Mouse (Mus musculus) duodenum, adult 2 months (tissue): ENCODE data around the gene Hpdl. TPM values are rescaled to one million over a fixed set of nuclear protein-coding genes. Genes with fewer than 3 reads are reported as not detected.

Experiments
- polyA plus RNA-seq: library from polyadenylated mRNA; depleted of rRNA; stranded (reverse); fragments of >200 nt; gene quantifications from 2 replicates; pipeline ENCODE4 v1.2.3, GENCODE M21; 2012; ENCODE audit warnings: low replicate concordance; rRNA removed

The Hpdl gene
- polyA plus RNA-seq: 7.3 and 8.6 TPM in 2 replicates

DNA sequence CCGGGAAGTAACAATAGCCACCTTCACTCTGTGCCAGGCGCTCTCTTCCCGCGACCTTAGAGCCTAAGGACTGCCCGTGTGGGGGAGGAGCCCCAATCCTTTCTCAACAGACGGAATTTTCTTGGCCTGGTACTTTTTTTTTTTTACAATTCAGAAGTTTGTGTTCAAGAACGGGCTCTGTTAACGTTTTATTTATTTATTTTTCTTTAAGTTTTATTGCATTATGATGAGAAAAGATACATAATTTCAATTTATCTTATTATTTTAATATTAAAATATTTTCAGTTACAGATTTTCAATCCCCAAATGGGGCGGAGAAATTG lies at the start of gene Hpdl:
TSS of gene Hpdl (minus strand) at position 14 of the 323 bp plus-strand sequence.

DNA sequence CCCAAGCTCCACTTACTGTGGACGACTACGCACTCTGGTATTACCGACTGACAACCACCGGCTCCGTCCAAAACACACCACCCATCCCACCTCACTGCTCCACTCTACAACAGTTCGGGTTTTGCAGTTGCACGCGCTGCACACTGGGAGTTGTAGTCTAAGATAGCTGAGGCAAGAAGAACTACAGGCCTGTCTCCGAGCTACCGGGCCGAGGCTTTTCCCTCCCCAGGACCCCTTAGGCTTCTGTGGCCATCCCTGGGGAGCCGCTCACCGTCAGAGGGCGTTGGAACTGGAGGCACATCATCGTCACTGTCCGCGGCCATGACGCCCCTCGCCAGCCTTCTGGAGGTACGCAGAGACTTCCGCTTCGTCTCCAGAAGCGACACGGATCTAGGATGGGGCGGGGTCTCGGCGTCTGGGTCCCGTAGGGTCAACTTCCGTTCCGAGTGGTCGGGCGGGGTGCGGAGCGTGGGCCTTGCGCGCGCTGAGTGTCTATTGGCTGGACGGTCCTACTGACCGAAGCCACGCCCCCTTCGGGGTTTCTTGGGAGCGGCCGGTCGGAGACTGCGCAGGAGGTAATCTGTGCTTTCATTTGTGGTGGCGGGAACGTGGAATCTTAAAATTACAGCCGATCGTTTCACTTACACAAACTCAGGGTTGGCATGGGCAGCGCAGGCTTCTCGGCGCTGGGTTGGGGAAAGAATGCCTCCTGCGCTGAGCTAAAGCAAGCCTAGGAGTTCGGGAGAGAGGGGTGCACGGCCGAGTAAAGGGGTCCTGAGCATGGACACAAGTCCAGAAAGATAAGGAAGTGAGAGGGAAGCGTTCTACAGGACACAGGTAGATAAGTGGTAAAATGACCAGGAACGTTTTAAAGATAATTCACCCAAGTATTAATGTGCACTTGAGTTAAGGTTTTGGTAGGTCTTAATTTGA lies 14.0 kb downstream of the Hpdl start, which contains the start of the genes Toe1 and Mutyh:
TSS of gene Toe1 (minus strand) at position 444 of the 933 bp plus-strand sequence.
TSS of gene Mutyh (plus strand) at position 527 of the 933 bp plus-strand sequence.

Other genes with a start within 250 kb of the Hpdl start
- gene Ccdc17, start 225.1 kb downstream of the Hpdl start, polyA plus RNA-seq: 3.9 and 5.9 TPM in 2 replicates
- gene Nasp, start 193.8 kb downstream of the Hpdl start, polyA plus RNA-seq: 0.38 and 2.5 TPM in 2 replicates
- gene Akr1a1, start 170.0 kb downstream of the Hpdl start, polyA plus RNA-seq: 553 and 797 TPM in 2 replicates
- 49.2 and 53.2 TPM in 2 replicates for gene Prdx1, start 136.2 kb downstream of the Hpdl start, polyA plus RNA-seq
- gene Mmachc, start 113.3 kb downstream of the Hpdl start, polyA plus RNA-seq: 1.7 and 5.1 TPM in 2 replicates
- gene Ccdc163, start 113.2 kb downstream of the Hpdl start, polyA plus RNA-seq: 7.8 and 9.1 TPM in 2 replicates
- gene Tesk2, start 100.8 kb downstream of the Hpdl start, polyA plus RNA-seq: 6.9 and 20.8 TPM in 2 replicates
- 8.2 and 9.2 TPM in 2 replicates for gene Toe1, start 14.1 kb downstream of the Hpdl start, polyA plus RNA-seq
- 3.7 and 4.4 TPM in 2 replicates for gene Mutyh, start 14.0 kb downstream of the Hpdl start, polyA plus RNA-seq
- 6.3 and 9.9 TPM in 2 replicates for gene Zswim5, start 55.7 kb upstream of the Hpdl start, polyA plus RNA-seq
- gene Urod, start 172.7 kb upstream of the Hpdl start, polyA plus RNA-seq: 24.4 and 29.2 TPM in 2 replicates
- gene Hectd3, start 173.6 kb upstream of the Hpdl start, polyA plus RNA-seq: 232 and 236 TPM in 2 replicates
- gene Eif2b3, start 197.7 kb upstream of the Hpdl start, polyA plus RNA-seq: 0.50 and 0.83 TPM in 2 replicates